Comparison of ENCODE assay signal across 8 mouse cellular contexts in genomic region chr3:17786721-17787442, GRCm38 (mm10).
A peak's percentile ranks its signal among the peaks of the same experiment; 100 is the strongest.
DNase-seq lines count a peak whose midpoint lies in the region; ATAC-seq and TF ChIP-seq lines count a peak whose summit lies in the region.

No protein-coding gene starts in this region.

- no peak for TF ChIP-seq EP300 in heart, adult 2 months (IDR thresholded peaks at IDR 0.05; ENCODE audit: insufficient read depth, low read depth, low read length)

- peak; percentile 54; the same call in 1 of the 2 replicates for ATAC-seq in heart, embryonic 13.5 days (ENCODE audit: extremely low read depth, insufficient number of reproducible peaks, low FRiP score, low TSS enrichment)
- no peak for ATAC-seq in liver, embryonic 13.5 days (ENCODE audit: low read depth)
- ATAC-seq in granulocyte monocyte progenitor cell, adult 5-6 weeks (replicated peaks; ENCODE audit: poor library complexity, severe bottlenecking) = no peak

- no peaks in the 10 kb centered on the region for H3K9me3 ChIP-seq in heart, embryonic 13.5 days
- H3K9me3 ChIP-seq in forebrain, embryonic 10.5 days = 0 out of 2 replicates have a peak, but pooled peaks cover 2% of the 10 kb centered on the region
- no peaks in the 10 kb centered on the region for H3K9me3 ChIP-seq in liver, embryonic 13.5 days (replicated peaks)

- 4% methylated on average over 35 of the region's 35 CpGs for WGBS in heart, embryonic 13.5 days
- WGBS in heart, adult 2 months = 11% methylated on average over 35 of the region's 35 CpGs
- 2% methylated on average over 35 of the region's 35 CpGs for WGBS in forebrain, embryonic 10.5 days
- 7% methylated on average over 35 of the region's 35 CpGs for WGBS in liver, embryonic 13.5 days (ENCODE audit: insufficient replicate concordance)

- TF ChIP-seq POLR2A in heart, adult 2 months (IDR thresholded peaks at IDR 0.05; ENCODE audit: insufficient read depth, low read depth, low read length) = no peak

- peaks cover 77% of the 10 kb centered on the region for H3K27me3 ChIP-seq in heart, embryonic 13.5 days (replicated peaks)
- peaks cover 10% of the 10 kb centered on the region for H3K27me3 ChIP-seq in heart, adult 2 months (ENCODE audit: control insufficient read depth, insufficient read depth, low read length)
- peaks cover 70% of the 10 kb centered on the region for H3K27me3 ChIP-seq in forebrain, embryonic 10.5 days (ENCODE audit: poor library complexity, severe bottlenecking)
- H3K27me3 ChIP-seq in liver, embryonic 13.5 days = peaks cover 69% of the 10 kb centered on the region

- no peak for DNase-seq in heart, adult 2 months
- peak; percentile 71 for DNase-seq in Muller cell, postnatal 12 days (ENCODE audit: inconsistent ontology term)
- peak; percentile 74 for DNase-seq in forebrain, embryonic 10.5 days (ENCODE audit: extremely low spot score, low spot score)
- no peak for DNase-seq in liver, embryonic 13.5 days
- peak; percentile 67 for DNase-seq in right cerebral cortex, postnatal 4 days
- no peak for DNase-seq in yolk sac, embryonic 10.5 days (ENCODE audit: low spot score)

- H3K4me1 ChIP-seq in heart, embryonic 13.5 days = peaks cover 11% of the 10 kb centered on the region
- H3K4me1 ChIP-seq in heart, adult 2 months (ENCODE audit: control insufficient read depth, insufficient read depth, low read length) = no peaks in the 10 kb centered on the region
- peaks cover 48% of the 10 kb centered on the region for H3K4me1 ChIP-seq in forebrain, embryonic 10.5 days
- no peaks in the 10 kb centered on the region; the same call in 1 of the 2 replicates for H3K4me1 ChIP-seq in liver, embryonic 13.5 days (replicated peaks)

- H3K36me3 ChIP-seq in heart, embryonic 13.5 days = no peaks in the 10 kb centered on the region
- H3K36me3 ChIP-seq in heart, adult 2 months (ENCODE audit: control insufficient read depth, insufficient read depth, low read length) = no peaks in the 10 kb centered on the region
- no peaks in the 10 kb centered on the region for H3K36me3 ChIP-seq in forebrain, embryonic 10.5 days (replicated peaks)
- no peaks in the 10 kb centered on the region for H3K36me3 ChIP-seq in liver, embryonic 13.5 days

- H3K27ac ChIP-seq in heart, embryonic 13.5 days (replicated peaks) = no peak overlapping the region
- no peak overlapping the region for H3K27ac ChIP-seq in heart, adult 2 months
- peak overlapping the region; percentile 98 for H3K27ac ChIP-seq in forebrain, embryonic 10.5 days
- no peak overlapping the region for H3K27ac ChIP-seq in liver, embryonic 13.5 days

- intact Hi-C loops in heart, adult 2 months (cut with DNase I) = loop anchor here (10.0 kb wide), 1 partner anchor 172 kb away; no protein-coding TSS in a partner anchor

- no peaks in the 10 kb centered on the region for H3K79me2 ChIP-seq in heart, adult 2 months (replicated peaks; ENCODE audit: control insufficient read depth, insufficient read depth, low read length)

- H3K9ac ChIP-seq in heart, embryonic 13.5 days = peak overlapping the region; percentile 78
- H3K9ac ChIP-seq in heart, adult 2 months (ENCODE audit: low read depth, low read length) = no peak overlapping the region
- H3K9ac ChIP-seq in liver, embryonic 13.5 days = no peak overlapping the region

- H3K4me3 ChIP-seq in heart, embryonic 13.5 days = peak overlapping the region; percentile 58
- no peak overlapping the region for H3K4me3 ChIP-seq in heart, adult 2 months
- peak overlapping the region; percentile 70 for H3K4me3 ChIP-seq in forebrain, embryonic 10.5 days
- H3K4me3 ChIP-seq in liver, embryonic 13.5 days (replicated peaks) = peak overlapping the region; percentile 34

- no peak for TF ChIP-seq CTCF in heart, adult 2 months (IDR thresholded peaks at IDR 0.05)

- peak overlapping the region; percentile 93 for H3K4me2 ChIP-seq in heart, embryonic 13.5 days
- peak overlapping the region; percentile 54 for H3K4me2 ChIP-seq in liver, embryonic 13.5 days

Comparison
In these comparisons a context has a peak if more than half of its experiments do, and no peak if none do; other contexts are left out.
1. DNase-seq: peak in Muller cell, postnatal 12 days (single experiment), forebrain, embryonic 10.5 days (single experiment) and right cerebral cortex, postnatal 4 days (single experiment); none in heart, adult 2 months (0 of 2), liver, embryonic 13.5 days (single experiment) and yolk sac, embryonic 10.5 days (single experiment).